Mouse (Mus musculus) right cerebral cortex, postnatal 25 days (tissue): ENCODE measurements at regions not wholly inside any gene's neighbourhood (a gene's known extent, or its start where the extent isn't known, plus 50 kb on each side); places are given as distances from the start of the nearest gene placed in this dataset.
A peak's percentile ranks its signal among the peaks of the same experiment; 100 is the strongest.

Experiments used
- DNase-seq: peaks from one replicate; pipeline ENCODE4 v3.0.0; 2022

- DNase-seq, result no peak
Measured at GRCm38 (mm10) chr1:77220783-77221182, 294.1 kb downstream of the Epha4 start.

- no peak for DNase-seq
Measured at GRCm38 (mm10) chr1:77221900-77222299, 293.0 kb downstream of the Epha4 start.

GRCm38 (mm10) chr1:77226546-77226945, 288.3 kb downstream of the Epha4 start:
- no peak for DNase-seq

GRCm38 (mm10) chr1:77226991-77227515, 287.8 kb downstream of the Epha4 start:
- DNase-seq, result peak; percentile 4

GRCm38 (mm10) chr1:77227800-77228199, 287.1 kb downstream of the Epha4 start:
- DNase-seq, result no peak

- no peak for DNase-seq
Measured at GRCm38 (mm10) chr1:77229561-77229960, 285.3 kb downstream of the Epha4 start.

- DNase-seq, result no peak
Measured at GRCm38 (mm10) chr1:77233010-77233409, 281.9 kb downstream of the Epha4 start.

- no peak for DNase-seq
Measured at GRCm38 (mm10) chr1:77244642-77245041, 270.2 kb downstream of the Epha4 start.

- no peak for DNase-seq
Measured at GRCm38 (mm10) chr1:77246047-77246446, 268.8 kb downstream of the Epha4 start.

- no peak for DNase-seq
Measured at GRCm38 (mm10) chr1:77254276-77254675, 260.6 kb downstream of the Epha4 start.

- no peak for DNase-seq
Measured at GRCm38 (mm10) chr1:77256115-77256842, 258.6 kb downstream of the Epha4 start.

GRCm38 (mm10) chr1:77258730-77259310, 256.1 kb downstream of the Epha4 start:
- no peak for DNase-seq

- DNase-seq, result no peak
Measured at GRCm38 (mm10) chr1:77259789-77260188, 255.1 kb downstream of the Epha4 start.

- DNase-seq, result no peak
Measured at GRCm38 (mm10) chr1:77261678-77262077, 253.2 kb downstream of the Epha4 start.

- no peak for DNase-seq
Measured at GRCm38 (mm10) chr1:77265677-77266076, 249.2 kb downstream of the Epha4 start.

GRCm38 (mm10) chr1:77267311-77268003, 247.4 kb downstream of the Epha4 start:
- DNase-seq, result no peak

- no peak for DNase-seq
Measured at GRCm38 (mm10) chr1:77275297-77275696, 239.6 kb downstream of the Epha4 start.

GRCm38 (mm10) chr1:77279566-77279965, 235.3 kb downstream of the Epha4 start:
- DNase-seq, result no peak

GRCm38 (mm10) chr1:77280373-77281038, 234.4 kb downstream of the Epha4 start:
- DNase-seq, result no peak

GRCm38 (mm10) chr1:77281741-77282140, 233.1 kb downstream of the Epha4 start:
- no peak for DNase-seq

- DNase-seq, result no peak
Measured at GRCm38 (mm10) chr1:77298713-77299132, 216.2 kb downstream of the Epha4 start.

- DNase-seq, result no peak
Measured at GRCm38 (mm10) chr1:77300806-77301205, 214.1 kb downstream of the Epha4 start.

GRCm38 (mm10) chr1:77304770-77305169, 210.1 kb downstream of the Epha4 start:
- DNase-seq, result no peak
